Mouse (Mus musculus) kidney, adult 8-10 months (tissue): ENCODE results near the gene Spag7.

Source experiments
- DNase-seq, 2 experiments: peaks; one replicate each; pipeline ENCODE4 v3.0.0; 2022

Gene Spag7

GRCm38 (mm10) chr11:70639976-70640375 is 29.2 kb downstream of the Spag7 start:
- no peak for DNase-seq

- no peak for DNase-seq
Observed at GRCm38 (mm10) chr11:70638714-70639278, 30.4 kb downstream of the Spag7 start, which contains the start of gene Gp1ba. TSS of gene Gp1ba (plus strand) at chr11:70639122.

- no peak for DNase-seq
Observed at GRCm38 (mm10) chr11:70638293-70638692, 30.9 kb downstream of the Spag7 start.

- DNase-seq = no peak
Observed at GRCm38 (mm10) chr11:70637764-70638163, 31.5 kb downstream of the Spag7 start.

GRCm38 (mm10) chr11:70635601-70636000 is 33.6 kb downstream of the Spag7 start:
- no peak for DNase-seq

- peak; percentile 69 to 80 for DNase-seq
Observed at GRCm38 (mm10) chr11:70630129-70630528, 39.1 kb downstream of the Spag7 start.

- DNase-seq = no peak
Observed at GRCm38 (mm10) chr11:70629557-70629956, 39.7 kb downstream of the Spag7 start.

GRCm38 (mm10) chr11:70628431-70628830 is 40.8 kb downstream of the Spag7 start:
- no peak for DNase-seq

GRCm38 (mm10) chr11:70626877-70627276 is 42.3 kb downstream of the Spag7 start:
- DNase-seq = peak in 1 of 2 experiments; percentile 51

GRCm38 (mm10) chr11:70625473-70625872 is 43.7 kb downstream of the Spag7 start:
- DNase-seq = peak in 1 of 2 experiments; percentile 59

- DNase-seq = no peak
Observed at GRCm38 (mm10) chr11:70623053-70623742, 46.0 kb downstream of the Spag7 start.

GRCm38 (mm10) chr11:70621972-70622814 is 47.0 kb downstream of the Spag7 start:
- no peak for DNase-seq

GRCm38 (mm10) chr11:70619101-70619500 is 50.1 kb downstream of the Spag7 start, which contains the start of gene Chrne:
TSS of gene Chrne (minus strand) at chr11:70619216.
- DNase-seq = no peak

GRCm38 (mm10) chr11:70615516-70616093 is 53.6 kb downstream of the Spag7 start, which contains the start of gene 4930544D05Rik:
TSS of gene 4930544D05Rik (plus strand) at chr11:70615848.
- DNase-seq = no peak

- DNase-seq = peak; percentile 54 to 71
Observed at GRCm38 (mm10) chr11:70615074-70615473, 54.1 kb downstream of the Spag7 start.
